Mouse (Mus musculus): ENCODE data around the gene Gm10961. TPM values are rescaled to one million over a fixed set of nuclear protein-coding genes. Genes with fewer than 3 reads are reported as not detected.

Gm10961 gene
- total and polyA plus RNA-seq, 2 experiments = not detected

- DNase-seq (ENCODE audit: extremely low read depth, low read depth, low spot score) = peak; percentile 89
- H3K36me3 ChIP-seq (ENCODE audit: control insufficient read depth, insufficient read depth, low read length) = peaks cover under 1% of the 10 kb centered on the region; the same call in 1 of the 2 replicates
- peaks cover 12% of the 10 kb centered on the region for H3K4me1 ChIP-seq (ENCODE audit: control insufficient read depth, insufficient read depth, low read length)
- H3K9ac ChIP-seq (ENCODE audit: low read depth, low read length) = no peak overlapping the region
- H3K27ac ChIP-seq (replicated peaks; ENCODE audit: insufficient read depth, low read depth, low read length) = no peak overlapping the region
- H3K4me3 ChIP-seq (ENCODE audit: insufficient read depth, low read depth, low read length) = no peak overlapping the region
- no peak for TF ChIP-seq POLR2A (IDR thresholded peaks at IDR 0.05; ENCODE audit: extremely low read depth, insufficient read depth, low read length)
- TF ChIP-seq CTCF (IDR thresholded peaks at IDR 0.05; ENCODE audit: low read depth, low read length) = no peak
- H3K27me3 ChIP-seq (ENCODE audit: control insufficient read depth, insufficient read depth, low read length) = no peaks in the 10 kb centered on the region
- 16% methylated on average over 4 of the region's 4 CpGs for WGBS
- H3K79me2 ChIP-seq (ENCODE audit: control insufficient read depth, insufficient read depth, low read length) = no peaks in the 10 kb centered on the region
These were observed 22.3 kb upstream of the Gm10961 start for GRCm38 (mm10) chr3:107608808-107609207.

DNA sequence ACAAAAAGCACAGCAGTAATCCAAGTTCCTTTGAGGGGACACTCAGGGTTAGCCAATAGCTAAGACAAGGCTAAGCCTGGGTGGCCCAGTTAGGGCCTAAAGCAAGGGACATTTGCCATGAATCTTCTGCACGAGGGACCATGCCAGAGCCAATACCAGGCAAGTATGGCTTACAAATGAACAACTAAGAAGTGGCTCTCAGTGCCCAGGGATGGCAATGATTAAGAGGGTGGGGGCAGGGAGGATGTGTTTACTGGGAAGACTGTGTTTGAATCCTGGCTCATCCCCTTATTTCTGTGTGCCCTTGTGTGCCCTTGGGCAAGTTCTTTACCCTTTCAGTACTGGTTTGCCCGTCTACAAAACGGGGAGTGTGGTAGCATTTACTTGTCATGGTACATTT is 21.7 kb upstream of the Gm10961 start:
- WGBS = 26% methylated on average over 3 of the region's 3 CpGs
- H3K27ac ChIP-seq (replicated peaks; ENCODE audit: insufficient read depth, low read depth, low read length) = no peak overlapping the region
- no peaks in the 10 kb centered on the region for H3K27me3 ChIP-seq (ENCODE audit: control insufficient read depth, insufficient read depth, low read length)
- peak; percentile 82 for DNase-seq (ENCODE audit: extremely low read depth, low read depth, low spot score)
- peaks cover 12% of the 10 kb centered on the region for H3K4me1 ChIP-seq (ENCODE audit: control insufficient read depth, insufficient read depth, low read length)
- H3K79me2 ChIP-seq (ENCODE audit: control insufficient read depth, insufficient read depth, low read length) = no peaks in the 10 kb centered on the region
- H3K4me3 ChIP-seq (ENCODE audit: insufficient read depth, low read depth, low read length) = no peak overlapping the region
- H3K9ac ChIP-seq (ENCODE audit: low read depth, low read length) = no peak overlapping the region
- H3K36me3 ChIP-seq (ENCODE audit: control insufficient read depth, insufficient read depth, low read length) = peaks cover 2% of the 10 kb centered on the region; the same call in 1 of the 2 replicates
- no peak for TF ChIP-seq CTCF (IDR thresholded peaks at IDR 0.05; ENCODE audit: low read depth, low read length)
- no peak for TF ChIP-seq POLR2A (IDR thresholded peaks at IDR 0.05; ENCODE audit: extremely low read depth, insufficient read depth, low read length)

DNA sequence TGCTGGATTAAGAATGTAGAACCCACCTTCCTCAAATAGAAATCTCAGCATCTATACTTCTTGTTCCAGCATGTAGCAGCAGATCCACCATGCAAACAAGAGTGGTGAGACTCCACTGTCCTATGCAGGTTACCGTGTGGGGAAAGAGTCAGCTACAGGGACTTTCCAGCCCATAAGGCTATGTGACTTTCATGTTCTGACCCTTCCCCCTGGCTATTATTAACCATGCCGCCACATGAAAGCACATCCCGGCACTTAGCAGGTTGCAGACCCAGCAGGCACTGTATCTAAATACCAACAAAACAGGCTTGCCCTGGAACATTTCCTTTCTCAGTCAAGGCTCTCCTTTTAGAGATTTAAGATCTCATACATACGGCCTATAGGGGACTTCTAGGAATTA is 19.7 kb upstream of the Gm10961 start:
- 89% methylated on average over 4 of the region's 4 CpGs for WGBS
- Histone ChIP-seq H3K9ac (ENCODE audit: low read depth, low read length) (no peak overlapping the region), H3K27me3 (ENCODE audit: control insufficient read depth, insufficient read depth, low read length) (no peaks in the 10 kb centered on the region), H3K79me2 (ENCODE audit: control insufficient read depth, insufficient read depth, low read length) (no peaks in the 10 kb centered on the region), H3K4me3 (ENCODE audit: insufficient read depth, low read depth, low read length) (no peak overlapping the region), H3K27ac (replicated peaks; ENCODE audit: insufficient read depth, low read depth, low read length) (no peak overlapping the region), H3K36me3 (ENCODE audit: control insufficient read depth, insufficient read depth, low read length) (peaks cover 11% of the 10 kb centered on the region; the same call in 1 of the 2 replicates), H3K4me1 (ENCODE audit: control insufficient read depth, insufficient read depth, low read length) (peaks cover 12% of the 10 kb centered on the region)
- no peak for DNase-seq (ENCODE audit: extremely low read depth, low read depth, low spot score)
- no peak for TF ChIP-seq CTCF (IDR thresholded peaks at IDR 0.05; ENCODE audit: low read depth, low read length)
- no peak for TF ChIP-seq POLR2A (IDR thresholded peaks at IDR 0.05; ENCODE audit: extremely low read depth, insufficient read depth, low read length)

GRCm38 (mm10) chr3:107612902-107613525 is 18.1 kb upstream of the Gm10961 start:
- Histone ChIP-seq H3K27ac (replicated peaks; ENCODE audit: insufficient read depth, low read depth, low read length) (no peak overlapping the region), H3K4me1 (ENCODE audit: control insufficient read depth, insufficient read depth, low read length) (peaks cover 12% of the 10 kb centered on the region), H3K79me2 (ENCODE audit: control insufficient read depth, insufficient read depth, low read length) (no peaks in the 10 kb centered on the region), H3K36me3 (ENCODE audit: control insufficient read depth, insufficient read depth, low read length) (peaks cover 20% of the 10 kb centered on the region; the same call in 1 of the 2 replicates), H3K27me3 (ENCODE audit: control insufficient read depth, insufficient read depth, low read length) (no peaks in the 10 kb centered on the region), H3K4me3 (ENCODE audit: insufficient read depth, low read depth, low read length) (no peak overlapping the region), H3K9ac (ENCODE audit: low read depth, low read length) (no peak overlapping the region)
- 41% methylated on average over 11 of the region's 11 CpGs for WGBS
- peak; percentile 100 for TF ChIP-seq CTCF (IDR thresholded peaks at IDR 0.05; ENCODE audit: low read depth, low read length)
- TF ChIP-seq POLR2A (IDR thresholded peaks at IDR 0.05; ENCODE audit: extremely low read depth, insufficient read depth, low read length) = no peak
- peak; percentile 72 for DNase-seq (ENCODE audit: extremely low read depth, low read depth, low spot score)

DNA sequence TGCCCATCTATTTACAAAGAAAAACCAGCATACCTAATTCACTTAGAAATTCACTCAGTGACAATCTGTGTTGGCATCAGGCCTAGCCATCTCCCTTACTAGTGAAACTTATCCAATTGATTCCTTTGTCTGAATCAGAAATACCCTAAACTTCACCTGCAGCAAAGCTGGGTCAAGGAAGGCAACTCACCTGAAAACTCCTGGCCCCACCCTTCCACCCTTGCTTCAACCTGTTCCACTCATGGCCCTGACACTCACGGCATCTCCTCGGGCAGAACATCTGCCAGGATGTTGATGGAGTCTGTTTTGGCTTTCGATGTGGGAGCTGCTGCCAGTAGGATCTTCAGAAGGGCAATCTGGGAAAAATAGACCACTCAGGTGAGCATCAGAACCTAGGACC is 13.3 kb upstream of the Gm10961 start:
- H3K27ac ChIP-seq (replicated peaks; ENCODE audit: insufficient read depth, low read depth, low read length) = no peak overlapping the region
- no peak overlapping the region for H3K9ac ChIP-seq (ENCODE audit: low read depth, low read length)
- peaks cover 49% of the 10 kb centered on the region for H3K36me3 ChIP-seq (ENCODE audit: control insufficient read depth, insufficient read depth, low read length)
- no peaks in the 10 kb centered on the region for H3K79me2 ChIP-seq (ENCODE audit: control insufficient read depth, insufficient read depth, low read length)
- DNase-seq (ENCODE audit: extremely low read depth, low read depth, low spot score) = no peak
- TF ChIP-seq CTCF (IDR thresholded peaks at IDR 0.05; ENCODE audit: low read depth, low read length) = no peak
- TF ChIP-seq POLR2A (IDR thresholded peaks at IDR 0.05; ENCODE audit: extremely low read depth, insufficient read depth, low read length) = no peak
- H3K27me3 ChIP-seq (ENCODE audit: control insufficient read depth, insufficient read depth, low read length) = no peaks in the 10 kb centered on the region
- no peak overlapping the region for H3K4me3 ChIP-seq (ENCODE audit: insufficient read depth, low read depth, low read length)
- no peaks in the 10 kb centered on the region for H3K4me1 ChIP-seq (ENCODE audit: control insufficient read depth, insufficient read depth, low read length)
- WGBS = 92% methylated on average over 3 of the region's 3 CpGs

DNA sequence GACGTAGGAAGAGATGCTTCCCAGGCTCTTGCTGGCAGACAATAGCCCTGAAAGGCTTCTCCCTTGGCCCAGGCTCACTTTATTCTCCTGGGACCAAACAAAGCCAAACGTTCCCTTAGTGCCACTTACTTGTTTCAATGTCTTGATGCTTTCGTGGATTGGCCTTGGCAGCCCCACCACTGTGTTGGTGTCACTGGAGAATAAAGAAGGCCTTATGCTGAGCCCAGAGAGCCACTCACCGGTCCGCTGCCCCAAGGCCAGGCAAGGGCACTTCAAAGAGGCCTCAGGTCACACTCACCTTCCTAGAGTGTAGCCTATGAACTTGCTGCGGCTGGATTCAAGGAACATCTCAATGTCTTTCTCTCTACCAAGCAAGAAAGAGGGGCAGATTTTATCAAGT is 11.2 kb upstream of the Gm10961 start:
- no peak for TF ChIP-seq CTCF (IDR thresholded peaks at IDR 0.05; ENCODE audit: low read depth, low read length)
- TF ChIP-seq POLR2A (IDR thresholded peaks at IDR 0.05; ENCODE audit: extremely low read depth, insufficient read depth, low read length) = no peak
- Histone ChIP-seq H3K79me2 (ENCODE audit: control insufficient read depth, insufficient read depth, low read length) (no peaks in the 10 kb centered on the region), H3K9ac (ENCODE audit: low read depth, low read length) (no peak overlapping the region), H3K4me3 (ENCODE audit: insufficient read depth, low read depth, low read length) (no peak overlapping the region), H3K27me3 (ENCODE audit: control insufficient read depth, insufficient read depth, low read length) (no peaks in the 10 kb centered on the region), H3K4me1 (ENCODE audit: control insufficient read depth, insufficient read depth, low read length) (no peaks in the 10 kb centered on the region), H3K36me3 (ENCODE audit: control insufficient read depth, insufficient read depth, low read length) (peaks cover 64% of the 10 kb centered on the region), H3K27ac (replicated peaks; ENCODE audit: insufficient read depth, low read depth, low read length) (no peak overlapping the region)
- 98% methylated on average over 6 of the region's 6 CpGs for WGBS
- no peak for DNase-seq (ENCODE audit: extremely low read depth, low read depth, low spot score)

Data from liver, adult 2 months (tissue).